Mouse (Mus musculus) hindbrain, embryonic 13.5 days (tissue): ENCODE data around the gene Slc35c2. TPM values are rescaled to one million over a fixed set of nuclear protein-coding genes. Genes with fewer than 3 reads are reported as not detected.

ENCODE experiments used
- ATAC-seq: fragments of 200-750 bp; cut with Nextera tagmentation; 2 replicates; pipeline ENCODE4 v1.8.0; 2017; ENCODE audit warnings: moderate TSS enrichment; ENCODE audit not compliant: low FRiP score
- H3K27ac ChIP-seq: fragments of 300-500 bp; sonication (generic); 2 replicates; pipeline ENCODE4 v1.5.1; 2015; ENCODE audit warnings: inconsistent platforms, mild to moderate bottlenecking, moderate library complexity
- H3K27me3 ChIP-seq: fragments of 300-500 bp; sonication (generic); 2 replicates; pipeline ENCODE4 v1.6.1; 2015; ENCODE audit warnings: mild to moderate bottlenecking, inconsistent platforms
- H3K36me3 ChIP-seq: fragments of 300-500 bp; sonication (generic); 2 replicates; pipeline ENCODE4 v1.6.1; 2015; ENCODE audit warnings: mild to moderate bottlenecking, inconsistent platforms
- H3K4me1 ChIP-seq: fragments of 300-500 bp; sonication (generic); replicated peaks from 2 replicates; pipeline ENCODE4 v1.6.1; 2015; ENCODE audit warnings: inconsistent platforms
- H3K4me2 ChIP-seq: fragments of 300-500 bp; sonication (generic); 2 replicates; pipeline ENCODE4 v1.6.1; 2015; ENCODE audit warnings: inconsistent platforms, mild to moderate bottlenecking, moderate library complexity
- H3K4me3 ChIP-seq: fragments of 300-500 bp; sonication (generic); 2 replicates; pipeline ENCODE4 v1.5.1; 2015; ENCODE audit warnings: mild to moderate bottlenecking, inconsistent platforms
- H3K9ac ChIP-seq: fragments of 300-500 bp; sonication (generic); 2 replicates; pipeline ENCODE4 v1.6.1; 2015; ENCODE audit warnings: mild to moderate bottlenecking, inconsistent platforms
- H3K9me3 ChIP-seq: fragments of 300-500 bp; sonication (generic); 2 replicates; pipeline ENCODE4 v1.6.1; 2016; ENCODE audit warnings: inconsistent platforms
- WGBS: fragments of 180-500 bp; shearing (Covaris S2); methylation state at CpG from one replicate; pipeline ENCODE4 v1.1.7; 2015; 5-methylcytosine and 5-hydroxymethylcytosine counted together
- polyA plus RNA-seq: library from polyadenylated mRNA; unstranded; fragments of >200 nt; fragmentation: Nextera tagmentation; extraction: Ambion mirVana; gene quantifications from 2 replicates; pipeline ENCODE4 v1.2.1, GENCODE M21; 2015

Gene Slc35c2
- polyA plus RNA-seq, 1 experiment from 2014 or later: 61.5 TPM

- H3K9me3 ChIP-seq: no peaks in the 10 kb centered on the region
- no peaks in the 10 kb centered on the region for H3K36me3 ChIP-seq
- H3K9ac ChIP-seq: no peak overlapping the region
- H3K4me3 ChIP-seq: no peak overlapping the region
- ATAC-seq: no peak
- WGBS: 41% methylated on average over 7 of the region's 7 CpGs
- no peak overlapping the region for H3K4me2 ChIP-seq
- H3K4me1 ChIP-seq: peaks cover 48% of the 10 kb centered on the region
- peak overlapping the region; percentile 60; the same call in 1 of the 2 replicates for H3K27ac ChIP-seq
- H3K27me3 ChIP-seq: peaks cover 56% of the 10 kb centered on the region
Measured at GRCm38 (mm10) chr2:165263861-165264260, 23.8 kb downstream of the Slc35c2 start.

GRCm38 (mm10) chr2:165262274-165262990 is 25.2 kb downstream of the Slc35c2 start:
- 64% methylated on average over 18 of the region's 18 CpGs for WGBS
- H3K4me1 ChIP-seq: peaks cover 59% of the 10 kb centered on the region
- H3K4me3 ChIP-seq: no peak overlapping the region
- no peak overlapping the region; the same call in 1 of the 2 replicates for H3K9ac ChIP-seq
- no peak for ATAC-seq
- no peak overlapping the region for H3K4me2 ChIP-seq
- H3K36me3 ChIP-seq: no peaks in the 10 kb centered on the region
- H3K9me3 ChIP-seq: no peaks in the 10 kb centered on the region
- H3K27me3 ChIP-seq: peaks cover 54% of the 10 kb centered on the region
- H3K27ac ChIP-seq: no peak overlapping the region

DNA sequence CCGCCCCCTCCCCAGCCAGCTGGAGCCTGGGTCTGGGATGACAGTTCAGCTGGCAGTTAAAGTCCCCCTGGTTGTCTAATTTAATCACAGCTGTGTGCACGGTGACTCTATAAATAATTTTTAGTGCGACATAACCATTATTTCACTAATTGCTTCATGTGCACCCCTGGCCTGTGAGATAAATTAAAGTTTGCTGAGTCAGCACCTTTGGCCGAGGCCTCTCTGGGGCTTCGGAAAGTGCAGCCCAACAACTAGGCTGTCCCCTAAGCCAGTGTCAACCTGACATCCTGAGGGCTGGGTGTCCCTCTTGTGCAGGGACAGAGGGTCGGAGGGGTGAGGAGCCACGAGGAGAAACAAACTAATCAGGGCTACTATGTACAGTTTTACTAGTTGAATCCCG is 27.8 kb downstream of the Slc35c2 start:
- Histone ChIP-seq H3K9ac (no peak overlapping the region; the same call in 1 of the 2 replicates), H3K27ac (no peak overlapping the region), H3K4me2 (no peak overlapping the region), H3K27me3 (peaks cover 62% of the 10 kb centered on the region), H3K9me3 (no peaks in the 10 kb centered on the region), H3K4me3 (no peak overlapping the region), H3K36me3 (no peaks in the 10 kb centered on the region), H3K4me1 (peaks cover 56% of the 10 kb centered on the region)
- 67% methylated on average over 8 of the region's 8 CpGs for WGBS
- no peak for ATAC-seq

DNA sequence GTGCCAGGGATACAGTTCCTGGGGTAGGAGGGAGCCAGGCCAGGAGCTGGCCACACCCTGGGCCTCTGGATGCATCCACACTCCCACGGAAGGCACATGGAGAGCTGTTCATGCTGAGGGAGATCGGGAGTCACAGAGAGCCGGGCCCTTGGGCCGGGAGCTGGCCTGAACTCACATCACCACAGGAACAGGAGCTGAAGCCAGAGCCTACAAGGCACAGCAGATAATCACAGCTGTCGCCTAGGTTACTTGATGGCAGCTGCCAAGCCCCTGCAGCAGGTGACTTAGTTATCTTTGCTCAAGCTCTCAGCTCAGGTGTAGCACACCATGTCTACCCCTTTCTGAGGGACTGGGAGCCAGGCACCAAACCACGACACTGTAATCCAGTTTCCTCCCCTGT is 29.3 kb downstream of the Slc35c2 start:
- Histone ChIP-seq H3K4me3 (no peak overlapping the region), H3K27ac (no peak overlapping the region), H3K9ac (0 out of 2 replicates have a peak overlapping the region, but pooled peaks have one; percentile 14), H3K4me2 (no peak overlapping the region), H3K4me1 (peaks cover 61% of the 10 kb centered on the region), H3K9me3 (no peaks in the 10 kb centered on the region), H3K36me3 (no peaks in the 10 kb centered on the region), H3K27me3 (peaks cover 73% of the 10 kb centered on the region)
- ATAC-seq: no peak
- WGBS: 84% methylated on average over 6 of the region's 6 CpGs

DNA sequence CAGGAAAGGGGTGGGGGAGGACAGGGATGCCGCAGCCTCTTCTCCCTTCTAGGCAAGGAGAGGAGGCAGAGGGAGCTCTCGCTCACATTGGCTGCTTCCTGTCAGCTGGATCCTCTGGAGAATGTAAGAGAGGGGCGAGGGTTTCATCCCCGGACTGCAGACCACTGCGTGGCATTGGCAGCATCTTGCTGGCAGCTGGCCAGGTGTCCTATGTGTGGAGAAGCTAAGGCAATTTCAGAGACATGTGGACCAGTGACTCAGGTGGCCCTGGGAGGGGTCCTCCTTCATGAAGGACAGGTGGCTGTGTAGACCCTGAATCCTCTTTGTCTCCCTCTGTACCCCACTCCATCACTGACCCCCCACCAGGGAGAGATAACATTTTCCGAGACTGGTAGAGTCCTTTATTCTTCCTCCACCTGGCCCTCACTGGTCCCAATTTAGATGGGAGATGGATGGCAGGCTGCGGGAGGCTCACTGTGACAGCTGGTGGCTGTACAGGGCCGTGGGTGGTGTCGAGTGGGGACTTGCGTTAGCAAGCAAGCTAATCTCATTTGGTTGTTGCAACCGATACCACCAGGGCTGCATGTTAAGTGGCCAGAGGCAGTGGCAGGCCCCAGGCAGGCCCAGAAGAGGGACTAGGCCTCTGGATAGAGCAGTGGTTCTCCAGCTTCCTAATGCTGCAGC is 30.4 kb downstream of the Slc35c2 start:
- WGBS: 44% methylated on average over 11 of the region's 11 CpGs
- no peak overlapping the region for H3K27ac ChIP-seq
- H3K36me3 ChIP-seq: no peaks in the 10 kb centered on the region

GRCm38 (mm10) chr2:165256213-165256612 is 31.5 kb downstream of the Slc35c2 start:
- H3K36me3 ChIP-seq: no peaks in the 10 kb centered on the region
- H3K27me3 ChIP-seq: peaks cover 67% of the 10 kb centered on the region
- H3K27ac ChIP-seq: no peak overlapping the region
- 74% methylated on average over 10 of the region's 10 CpGs for WGBS
- H3K9me3 ChIP-seq: no peaks in the 10 kb centered on the region
- H3K4me1 ChIP-seq: peaks cover 60% of the 10 kb centered on the region
- H3K4me2 ChIP-seq: no peak overlapping the region
- ATAC-seq: no peak
- no peak overlapping the region for H3K9ac ChIP-seq
- no peak overlapping the region for H3K4me3 ChIP-seq

More for the DNA sequence above, 30.4 kb downstream of the Slc35c2 start:
- Histone ChIP-seq H3K4me1 (peaks cover 64% of the 10 kb centered on the region), H3K9ac (0 out of 2 replicates have a peak overlapping the region, but pooled peaks have one; percentile 6), H3K27me3 (peaks cover 72% of the 10 kb centered on the region), H3K4me2 (no peak overlapping the region), H3K4me3 (no peak overlapping the region), H3K9me3 (no peaks in the 10 kb centered on the region)
- ATAC-seq: no peak

DNA sequence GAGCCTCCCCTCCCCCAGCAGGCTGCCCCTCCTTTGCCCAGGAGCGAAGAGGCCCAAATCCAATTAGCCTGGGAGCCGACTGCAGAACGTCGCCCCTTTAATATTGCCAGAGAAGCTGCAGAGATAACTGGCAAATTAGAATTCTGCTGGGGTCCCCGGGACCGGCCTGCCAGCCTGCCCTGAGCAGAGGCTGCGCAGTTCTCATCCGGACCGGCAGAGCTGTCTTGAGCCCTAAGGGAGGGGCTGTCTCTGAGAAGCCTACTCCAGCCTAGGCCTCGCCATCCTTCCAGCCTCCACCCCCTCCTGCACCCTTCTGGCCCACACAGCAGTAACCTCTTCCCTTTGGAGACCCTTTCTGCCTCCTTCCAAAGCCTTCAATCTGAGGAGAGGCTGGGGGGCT is 33.8 kb downstream of the Slc35c2 start:
- Histone ChIP-seq H3K4me2 (0 out of 2 replicates have a peak overlapping the region, but pooled peaks have one; percentile 8), H3K36me3 (no peaks in the 10 kb centered on the region), H3K4me3 (no peak overlapping the region), H3K27me3 (peaks cover 61% of the 10 kb centered on the region), H3K9ac (peak overlapping the region; percentile 49; the same call in 1 of the 2 replicates), H3K4me1 (peaks cover 61% of the 10 kb centered on the region), H3K27ac (peak overlapping the region; percentile 58), H3K9me3 (no peaks in the 10 kb centered on the region)
- WGBS: 3% methylated on average over 10 of the region's 10 CpGs
- peak; percentile 65; the same call in 1 of the 2 replicates for ATAC-seq

DNA sequence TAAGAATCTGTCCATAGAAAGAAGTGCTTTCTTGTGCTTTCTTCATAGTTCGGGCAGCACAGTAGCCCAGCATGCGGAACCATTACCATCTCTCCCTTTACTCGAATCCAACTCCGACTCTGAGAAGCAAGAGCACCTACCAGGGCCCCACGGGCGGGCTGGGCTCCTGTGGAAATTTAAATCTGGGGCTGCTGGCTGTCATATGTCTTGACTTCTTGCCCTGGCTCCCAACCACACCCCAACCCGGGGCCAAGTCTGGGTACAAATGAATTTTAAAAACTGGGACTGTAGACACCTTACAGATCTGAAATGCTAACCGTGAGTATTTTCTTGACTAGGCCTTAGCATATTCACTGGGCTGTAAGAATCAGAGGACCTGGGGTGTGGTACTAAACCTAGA is 34.4 kb downstream of the Slc35c2 start:
- Histone ChIP-seq H3K9ac (no peak overlapping the region), H3K4me3 (no peak overlapping the region), H3K36me3 (no peaks in the 10 kb centered on the region), H3K4me2 (no peak overlapping the region), H3K9me3 (no peaks in the 10 kb centered on the region), H3K27me3 (peaks cover 55% of the 10 kb centered on the region), H3K4me1 (peaks cover 55% of the 10 kb centered on the region), H3K27ac (no peak overlapping the region)
- no peak for ATAC-seq
- WGBS: 82% methylated on average over 8 of the region's 8 CpGs

- Histone ChIP-seq H3K27me3 (peaks cover 59% of the 10 kb centered on the region), H3K4me3 (no peak overlapping the region)
- no peak for ATAC-seq
Measured at GRCm38 (mm10) chr2:165252801-165253200, 34.9 kb downstream of the Slc35c2 start.

GRCm38 (mm10) chr2:165252381-165252780 is 35.3 kb downstream of the Slc35c2 start:
- Histone ChIP-seq H3K9me3 (no peaks in the 10 kb centered on the region), H3K4me1 (peaks cover 50% of the 10 kb centered on the region), H3K36me3 (no peaks in the 10 kb centered on the region), H3K4me3 (no peak overlapping the region), H3K9ac (no peak overlapping the region), H3K27me3 (peaks cover 62% of the 10 kb centered on the region), H3K4me2 (no peak overlapping the region), H3K27ac (no peak overlapping the region)
- WGBS: 82% methylated on average over 8 of the region's 8 CpGs
- ATAC-seq: no peak

More at GRCm38 (mm10) chr2:165252801-165253200, 34.9 kb downstream of the Slc35c2 start:
- Histone ChIP-seq H3K36me3 (no peaks in the 10 kb centered on the region), H3K4me1 (peaks cover 51% of the 10 kb centered on the region), H3K27ac (no peak overlapping the region), H3K9ac (no peak overlapping the region), H3K9me3 (no peaks in the 10 kb centered on the region), H3K4me2 (no peak overlapping the region)
- 44% methylated on average over 9 of the region's 9 CpGs for WGBS

GRCm38 (mm10) chr2:165250903-165251302 is 36.8 kb downstream of the Slc35c2 start:
- Histone ChIP-seq H3K4me1 (peaks cover 48% of the 10 kb centered on the region), H3K9ac (no peak overlapping the region), H3K4me2 (no peak overlapping the region), H3K36me3 (no peaks in the 10 kb centered on the region), H3K4me3 (no peak overlapping the region), H3K27me3 (peaks cover 65% of the 10 kb centered on the region), H3K27ac (no peak overlapping the region), H3K9me3 (no peaks in the 10 kb centered on the region)
- 47% methylated on average over 1 of the region's 1 CpGs for WGBS
- no peak for ATAC-seq

- Histone ChIP-seq H3K9ac (no peak overlapping the region), H3K9me3 (no peaks in the 10 kb centered on the region), H3K27me3 (peaks cover 64% of the 10 kb centered on the region), H3K4me2 (no peak overlapping the region), H3K36me3 (no peaks in the 10 kb centered on the region), H3K4me3 (no peak overlapping the region), H3K27ac (no peak overlapping the region), H3K4me1 (peaks cover 38% of the 10 kb centered on the region)
- ATAC-seq: no peak
- WGBS: 11% methylated on average over 3 of the region's 3 CpGs
Measured at GRCm38 (mm10) chr2:165248967-165249366, 38.7 kb downstream of the Slc35c2 start.
